Mouse (Mus musculus) hindbrain, embryonic 13.5 days (tissue): ENCODE measurements around the gene Ctnna2. TPM values are rescaled to one million over a fixed set of nuclear protein-coding genes. Genes with fewer than 3 reads are reported as not detected.

Experiments used
- ATAC-seq: fragments of 200-750 bp; cut with Nextera tagmentation; 2 replicates; pipeline ENCODE4 v1.8.0; 2017; ENCODE audit warnings: moderate TSS enrichment; ENCODE audit not compliant: low FRiP score
- H3K27ac ChIP-seq: fragments of 300-500 bp; sonication (generic); 2 replicates; pipeline ENCODE4 v1.5.1; 2015; ENCODE audit warnings: inconsistent platforms, mild to moderate bottlenecking, moderate library complexity
- H3K27me3 ChIP-seq: fragments of 300-500 bp; sonication (generic); 2 replicates; pipeline ENCODE4 v1.6.1; 2015; ENCODE audit warnings: mild to moderate bottlenecking, inconsistent platforms
- H3K36me3 ChIP-seq: fragments of 300-500 bp; sonication (generic); 2 replicates; pipeline ENCODE4 v1.6.1; 2015; ENCODE audit warnings: mild to moderate bottlenecking, inconsistent platforms
- H3K4me1 ChIP-seq: fragments of 300-500 bp; sonication (generic); replicated peaks from 2 replicates; pipeline ENCODE4 v1.6.1; 2015; ENCODE audit warnings: inconsistent platforms
- H3K4me2 ChIP-seq: fragments of 300-500 bp; sonication (generic); 2 replicates; pipeline ENCODE4 v1.6.1; 2015; ENCODE audit warnings: inconsistent platforms, mild to moderate bottlenecking, moderate library complexity
- H3K4me3 ChIP-seq: fragments of 300-500 bp; sonication (generic); 2 replicates; pipeline ENCODE4 v1.5.1; 2015; ENCODE audit warnings: mild to moderate bottlenecking, inconsistent platforms
- H3K9ac ChIP-seq: fragments of 300-500 bp; sonication (generic); 2 replicates; pipeline ENCODE4 v1.6.1; 2015; ENCODE audit warnings: mild to moderate bottlenecking, inconsistent platforms
- H3K9me3 ChIP-seq: fragments of 300-500 bp; sonication (generic); 2 replicates; pipeline ENCODE4 v1.6.1; 2016; ENCODE audit warnings: inconsistent platforms
- WGBS: fragments of 180-500 bp; shearing (Covaris S2); methylation state at CpG from one replicate; pipeline ENCODE4 v1.1.7; 2015; 5-methylcytosine and 5-hydroxymethylcytosine counted together
- polyA plus RNA-seq: library from polyadenylated mRNA; unstranded; fragments of >200 nt; fragmentation: Nextera tagmentation; extraction: Ambion mirVana; gene quantifications from 2 replicates; pipeline ENCODE4 v1.2.1, GENCODE M21; 2015

The Ctnna2 gene
- polyA plus RNA-seq, 1 experiment from 2014 or later: 136 TPM

- H3K9ac ChIP-seq: no peak overlapping the region
- H3K36me3 ChIP-seq: no peaks in the 10 kb centered on the region
- H3K27me3 ChIP-seq: no peaks in the 10 kb centered on the region
- no peak overlapping the region for H3K27ac ChIP-seq
- peaks cover 11% of the 10 kb centered on the region for H3K4me1 ChIP-seq
- ATAC-seq: peak; percentile 91
- H3K9me3 ChIP-seq: no peaks in the 10 kb centered on the region
- H3K4me2 ChIP-seq: peak overlapping the region; percentile 29
- whole genome bisulfite sequencing: 41% methylated on average over 16 of the region's 16 CpGs
- H3K4me3 ChIP-seq: no peak overlapping the region
Observed at GRCm38 (mm10) chr6:77222849-77223638, 756.5 kb downstream of the Ctnna2 start.

- 50% methylated on average over 4 of the region's 4 CpGs for WGBS
- Histone ChIP-seq H3K36me3 (no peaks in the 10 kb centered on the region), H3K27me3 (no peaks in the 10 kb centered on the region), H3K4me2 (no peak overlapping the region), H3K4me3 (no peak overlapping the region), H3K9ac (no peak overlapping the region), H3K27ac (no peak overlapping the region), H3K4me1 (peaks cover 13% of the 10 kb centered on the region), H3K9me3 (no peaks in the 10 kb centered on the region)
- ATAC-seq: no peak
Observed at GRCm38 (mm10) chr6:77220776-77221175, 758.7 kb downstream of the Ctnna2 start.

GRCm38 (mm10) chr6:77218875-77219274, 760.6 kb downstream of the Ctnna2 start:
- Histone ChIP-seq H3K4me3 (no peak overlapping the region), H3K4me2 (no peak overlapping the region), H3K36me3 (no peaks in the 10 kb centered on the region), H3K9me3 (no peaks in the 10 kb centered on the region), H3K9ac (no peak overlapping the region), H3K4me1 (peaks cover 23% of the 10 kb centered on the region), H3K27me3 (no peaks in the 10 kb centered on the region), H3K27ac (no peak overlapping the region)
- ATAC-seq: no peak

GRCm38 (mm10) chr6:77215322-77215721, 764.2 kb downstream of the Ctnna2 start:
- Histone ChIP-seq H3K4me1 (peaks cover 17% of the 10 kb centered on the region), H3K27ac (0 out of 2 replicates have a peak overlapping the region, but pooled peaks have one; percentile 14)
- ATAC-seq: peak; percentile 52

GRCm38 (mm10) chr6:77213757-77214409, 765.6 kb downstream of the Ctnna2 start:
- peaks cover 17% of the 10 kb centered on the region for H3K4me1 ChIP-seq
- H3K9ac ChIP-seq: no peak overlapping the region
- H3K36me3 ChIP-seq: no peaks in the 10 kb centered on the region
- H3K4me2 ChIP-seq: no peak overlapping the region
- H3K9me3 ChIP-seq: no peaks in the 10 kb centered on the region
- no peaks in the 10 kb centered on the region for H3K27me3 ChIP-seq
- H3K27ac ChIP-seq: no peak overlapping the region
- WGBS: 19% methylated on average over 3 of the region's 3 CpGs
- H3K4me3 ChIP-seq: no peak overlapping the region
- ATAC-seq: no peak

More at GRCm38 (mm10) chr6:77215322-77215721, 764.2 kb downstream of the Ctnna2 start:
- WGBS: 27% methylated on average over 4 of the region's 4 CpGs
- Histone ChIP-seq H3K27me3 (no peaks in the 10 kb centered on the region), H3K4me3 (no peak overlapping the region), H3K36me3 (no peaks in the 10 kb centered on the region), H3K9me3 (no peaks in the 10 kb centered on the region), H3K4me2 (no peak overlapping the region), H3K9ac (no peak overlapping the region)

GRCm38 (mm10) chr6:77209929-77210328, 769.6 kb downstream of the Ctnna2 start:
- H3K9me3 ChIP-seq: no peaks in the 10 kb centered on the region
- WGBS: 70% methylated on average over 3 of the region's 3 CpGs
- H3K4me1 ChIP-seq: peaks cover 9% of the 10 kb centered on the region
- H3K4me2 ChIP-seq: no peak overlapping the region
- no peak overlapping the region for H3K4me3 ChIP-seq
- no peaks in the 10 kb centered on the region for H3K27me3 ChIP-seq
- H3K36me3 ChIP-seq: no peaks in the 10 kb centered on the region
- H3K9ac ChIP-seq: no peak overlapping the region
- H3K27ac ChIP-seq: no peak overlapping the region
- ATAC-seq: no peak

- Histone ChIP-seq H3K9me3 (no peaks in the 10 kb centered on the region), H3K4me2 (no peak overlapping the region), H3K36me3 (no peaks in the 10 kb centered on the region), H3K4me1 (peaks cover 8% of the 10 kb centered on the region), H3K27ac (no peak overlapping the region), H3K27me3 (no peaks in the 10 kb centered on the region), H3K9ac (no peak overlapping the region), H3K4me3 (no peak overlapping the region)
- WGBS: 94% methylated on average over 1 of the region's 1 CpGs
- no peak for ATAC-seq
Observed at GRCm38 (mm10) chr6:77209183-77209582, 770.3 kb downstream of the Ctnna2 start.

- no peak for ATAC-seq
- H3K9ac ChIP-seq: no peak overlapping the region
- no peaks in the 10 kb centered on the region for H3K9me3 ChIP-seq
- H3K4me3 ChIP-seq: no peak overlapping the region
- H3K27ac ChIP-seq: no peak overlapping the region
- no peak overlapping the region for H3K4me2 ChIP-seq
- no peaks in the 10 kb centered on the region for H3K27me3 ChIP-seq
- H3K36me3 ChIP-seq: no peaks in the 10 kb centered on the region
- peaks cover 8% of the 10 kb centered on the region for H3K4me1 ChIP-seq
- WGBS: 15% methylated on average over 2 of the region's 2 CpGs
Observed at GRCm38 (mm10) chr6:77199375-77199774, 780.1 kb downstream of the Ctnna2 start.

- 85% methylated on average over 3 of the region's 3 CpGs for WGBS
- H3K9ac ChIP-seq: no peak overlapping the region
Observed at GRCm38 (mm10) chr6:77196650-77197049, 782.8 kb downstream of the Ctnna2 start.

GRCm38 (mm10) chr6:77191635-77192034, 787.9 kb downstream of the Ctnna2 start:
- Histone ChIP-seq H3K4me2 (no peak overlapping the region), H3K9ac (no peak overlapping the region), H3K27me3 (no peaks in the 10 kb centered on the region), H3K4me1 (no peaks in the 10 kb centered on the region), H3K27ac (no peak overlapping the region), H3K36me3 (no peaks in the 10 kb centered on the region), H3K9me3 (no peaks in the 10 kb centered on the region), H3K4me3 (no peak overlapping the region)
- WGBS: 59% methylated on average over 4 of the region's 4 CpGs
- ATAC-seq: no peak

More at GRCm38 (mm10) chr6:77196650-77197049, 782.8 kb downstream of the Ctnna2 start:
- peaks cover 8% of the 10 kb centered on the region for H3K4me1 ChIP-seq
- H3K9me3 ChIP-seq: no peaks in the 10 kb centered on the region
- H3K27ac ChIP-seq: no peak overlapping the region
- no peak overlapping the region for H3K4me2 ChIP-seq
- no peak overlapping the region for H3K4me3 ChIP-seq
- no peak for ATAC-seq
- H3K27me3 ChIP-seq: no peaks in the 10 kb centered on the region
- no peaks in the 10 kb centered on the region for H3K36me3 ChIP-seq

GRCm38 (mm10) chr6:77188628-77189027, 790.9 kb downstream of the Ctnna2 start:
- H3K9me3 ChIP-seq: no peaks in the 10 kb centered on the region
- 19% methylated on average over 2 of the region's 2 CpGs for WGBS
- H3K27ac ChIP-seq: no peak overlapping the region
- H3K9ac ChIP-seq: no peak overlapping the region
- ATAC-seq: no peak
- no peak overlapping the region for H3K4me2 ChIP-seq
- no peaks in the 10 kb centered on the region for H3K27me3 ChIP-seq
- H3K36me3 ChIP-seq: no peaks in the 10 kb centered on the region
- H3K4me1 ChIP-seq: no peaks in the 10 kb centered on the region
- no peak overlapping the region for H3K4me3 ChIP-seq

- H3K36me3 ChIP-seq: no peaks in the 10 kb centered on the region
- H3K27me3 ChIP-seq: no peaks in the 10 kb centered on the region
- no peak for ATAC-seq
- 79% methylated on average over 4 of the region's 4 CpGs for WGBS
- no peak overlapping the region for H3K27ac ChIP-seq
- no peaks in the 10 kb centered on the region for H3K4me1 ChIP-seq
- no peaks in the 10 kb centered on the region for H3K9me3 ChIP-seq
- no peak overlapping the region for H3K4me3 ChIP-seq
- no peak overlapping the region for H3K9ac ChIP-seq
- H3K4me2 ChIP-seq: no peak overlapping the region
Observed at GRCm38 (mm10) chr6:77185751-77186150, 793.7 kb downstream of the Ctnna2 start.

GRCm38 (mm10) chr6:77184896-77185295, 794.6 kb downstream of the Ctnna2 start:
- no peak overlapping the region for H3K27ac ChIP-seq
- H3K9me3 ChIP-seq: no peaks in the 10 kb centered on the region
- H3K4me1 ChIP-seq: no peaks in the 10 kb centered on the region
- H3K27me3 ChIP-seq: no peaks in the 10 kb centered on the region
- H3K9ac ChIP-seq: no peak overlapping the region
- 74% methylated on average over 2 of the region's 2 CpGs for WGBS
- no peak for ATAC-seq
- no peak overlapping the region for H3K4me2 ChIP-seq
- H3K36me3 ChIP-seq: no peaks in the 10 kb centered on the region
- H3K4me3 ChIP-seq: no peak overlapping the region
